Mouse (Mus musculus): ENCODE data around the gene Tbr1.

Gene Tbr1

GRCm38 (mm10) chr2:61811507-61812421 lies 9.0 kb downstream of the Tbr1 start:
- DNase-seq (ENCODE audit: low read depth, low spot score), result no peak

GRCm38 (mm10) chr2:61812536-61812935 lies 9.8 kb downstream of the Tbr1 start:
- DNase-seq (ENCODE audit: low read depth, low spot score), result no peak

GRCm38 (mm10) chr2:61813106-61813505 lies 10.4 kb downstream of the Tbr1 start:
- DNase-seq (ENCODE audit: low read depth, low spot score), result no peak

- DNase-seq (ENCODE audit: low read depth, low spot score), result no peak
These were observed 10.8 kb downstream of the Tbr1 start for GRCm38 (mm10) chr2:61813521-61813920.

- no peak for DNase-seq (ENCODE audit: low read depth, low spot score)
These were observed 12.1 kb downstream of the Tbr1 start for GRCm38 (mm10) chr2:61814548-61815473.

GRCm38 (mm10) chr2:61815583-61816313 lies 13.0 kb downstream of the Tbr1 start:
- no peak for DNase-seq (ENCODE audit: low read depth, low spot score)

- DNase-seq (ENCODE audit: low read depth, low spot score), result no peak
These were observed 15.5 kb downstream of the Tbr1 start for GRCm38 (mm10) chr2:61818197-61818596.

GRCm38 (mm10) chr2:61820203-61820602 lies 17.5 kb downstream of the Tbr1 start:
- DNase-seq (ENCODE audit: low read depth, low spot score), result no peak

- DNase-seq (ENCODE audit: low read depth, low spot score), result no peak
These were observed 20.9 kb downstream of the Tbr1 start for GRCm38 (mm10) chr2:61823426-61824140.

GRCm38 (mm10) chr2:61837243-61837806 lies 34.6 kb downstream of the Tbr1 start:
- DNase-seq (ENCODE audit: low read depth, low spot score), result no peak
